Mouse (Mus musculus) hindbrain, embryonic 14.5 days (tissue): ENCODE measurements at regions not wholly inside any gene's neighbourhood (a gene's known extent, or its start where the extent isn't known, plus 50 kb on each side); places are given as distances from the start of the nearest gene placed in this dataset.
A peak's percentile ranks its signal among the peaks of the same experiment; 100 is the strongest.

Source experiments
- ATAC-seq: fragments of 200-750 bp; cut with Nextera tagmentation; 2 replicates; pipeline ENCODE4 v1.8.0; 2017; ENCODE audit warnings: moderate number of reproducible peaks, mild to moderate bottlenecking, moderate TSS enrichment, moderate library complexity; ENCODE audit not compliant: low FRiP score
- DNase-seq: peaks from one replicate; pipeline ENCODE4 v3.0.0-alpha.2; 2015; ENCODE audit warnings: low spot score
- H3K27ac ChIP-seq: fragments of 300-500 bp; sonication (generic); 2 replicates; pipeline ENCODE4 v1.5.1; 2014; ENCODE audit warnings: mild to moderate bottlenecking, moderate library complexity
- H3K27me3 ChIP-seq: fragments of 300-500 bp; sonication (generic); 2 replicates; pipeline ENCODE4 v1.6.1; 2014; ENCODE audit warnings: mild to moderate bottlenecking, low read length, mixed read lengths; ENCODE audit not compliant: control insufficient read depth, insufficient read depth
- H3K36me3 ChIP-seq: fragments of 300-500 bp; sonication (generic); replicated peaks from 2 replicates; pipeline ENCODE4 v1.6.1; 2014; ENCODE audit not compliant: control insufficient read depth, insufficient read depth
- H3K4me1 ChIP-seq: fragments of 300-500 bp; sonication (generic); replicated peaks from 2 replicates; pipeline ENCODE4 v1.6.1; 2014; ENCODE audit warnings: antibody characterized with exemption, low read length, mixed read lengths; ENCODE audit not compliant: control insufficient read depth, insufficient read depth
- H3K4me2 ChIP-seq: fragments of 300-500 bp; sonication (generic); replicated peaks from 2 replicates; pipeline ENCODE4 v1.6.1; 2014; ENCODE audit warnings: mild to moderate bottlenecking, moderate library complexity
- H3K4me3 ChIP-seq: fragments of 300-500 bp; sonication (generic); replicated peaks from 2 replicates; pipeline ENCODE4 v1.5.1; 2014; ENCODE audit warnings: mild to moderate bottlenecking, low read length
- H3K9ac ChIP-seq: fragments of 300-500 bp; sonication (generic); 2 replicates; pipeline ENCODE4 v1.6.1; 2014
- H3K9me3 ChIP-seq: fragments of 300-500 bp; sonication (generic); 2 replicates; pipeline ENCODE4 v1.6.1; 2016; ENCODE audit warnings: low read length; ENCODE audit not compliant: control insufficient read depth
- WGBS: fragments of 180-500 bp; shearing (Covaris S2); extraction: QIAGEN DNeasy Blood & Tissue Kit; methylation state at CpG from one replicate; pipeline ENCODE4 v1.1.7; 2014; 5-methylcytosine and 5-hydroxymethylcytosine counted together

- DNase-seq (no peak), ATAC-seq (no peak)
- no peaks in the 10 kb centered on the region for H3K27me3 ChIP-seq
- no peak overlapping the region for H3K4me3 ChIP-seq
- H3K9me3 ChIP-seq, result no peaks in the 10 kb centered on the region
- H3K27ac ChIP-seq, result no peak overlapping the region
- H3K36me3 ChIP-seq, result no peaks in the 10 kb centered on the region
- no peak overlapping the region for H3K9ac ChIP-seq
- no peak overlapping the region for H3K4me2 ChIP-seq
- no peaks in the 10 kb centered on the region for H3K4me1 ChIP-seq
- WGBS, result 97% methylated on average over 1 of the region's 1 CpGs
Observed at GRCm38 (mm10) chr6:100370828-100371227, 83.5 kb upstream of the Rybp start.

- Histone ChIP-seq H3K9me3 (no peaks in the 10 kb centered on the region), H3K36me3 (no peaks in the 10 kb centered on the region), H3K4me1 (no peaks in the 10 kb centered on the region), H3K27me3 (no peaks in the 10 kb centered on the region), H3K4me3 (no peak overlapping the region), H3K9ac (no peak overlapping the region), H3K27ac (no peak overlapping the region), H3K4me2 (no peak overlapping the region)
- ATAC-seq, result no peak
- no peak for DNase-seq
- WGBS, result 91% methylated on average over 5 of the region's 5 CpGs
Observed at GRCm38 (mm10) chr6:100370358-100370757, 83.1 kb upstream of the Rybp start.

- peak; percentile 49 for DNase-seq
- H3K27me3 ChIP-seq, result no peaks in the 10 kb centered on the region
- WGBS, result 64% methylated on average over 8 of the region's 8 CpGs
Observed at GRCm38 (mm10) chr6:100366231-100366630, 78.9 kb upstream of the Rybp start.

GRCm38 (mm10) chr6:100365791-100366190 is 78.5 kb upstream of the Rybp start:
- Histone ChIP-seq H3K36me3 (no peaks in the 10 kb centered on the region), H3K9me3 (no peaks in the 10 kb centered on the region), H3K9ac (no peak overlapping the region), H3K4me2 (no peak overlapping the region), H3K4me1 (no peaks in the 10 kb centered on the region; the same call in 1 of the 2 replicates), H3K27me3 (no peaks in the 10 kb centered on the region), H3K4me3 (no peak overlapping the region), H3K27ac (no peak overlapping the region)
- no peak for DNase-seq
- WGBS, result 89% methylated on average over 4 of the region's 4 CpGs
- no peak for ATAC-seq

More at GRCm38 (mm10) chr6:100366231-100366630, 78.9 kb upstream of the Rybp start:
- Histone ChIP-seq H3K27ac (no peak overlapping the region), H3K36me3 (no peaks in the 10 kb centered on the region), H3K4me1 (no peaks in the 10 kb centered on the region; the same call in 1 of the 2 replicates), H3K9ac (no peak overlapping the region), H3K9me3 (no peaks in the 10 kb centered on the region), H3K4me2 (no peak overlapping the region), H3K4me3 (no peak overlapping the region)
- no peak for ATAC-seq

GRCm38 (mm10) chr6:100363683-100364082 is 76.4 kb upstream of the Rybp start:
- 59% methylated on average over 5 of the region's 5 CpGs for WGBS
- no peaks in the 10 kb centered on the region; the same call in 1 of the 2 replicates for H3K4me1 ChIP-seq
- H3K9me3 ChIP-seq, result no peaks in the 10 kb centered on the region
- no peak overlapping the region for H3K4me3 ChIP-seq
- H3K27ac ChIP-seq, result no peak overlapping the region
- H3K9ac ChIP-seq, result no peak overlapping the region
- DNase-seq (no peak), ATAC-seq (no peak)
- no peaks in the 10 kb centered on the region for H3K27me3 ChIP-seq
- H3K4me2 ChIP-seq, result no peak overlapping the region
- no peaks in the 10 kb centered on the region for H3K36me3 ChIP-seq

- Histone ChIP-seq H3K4me3 (no peak overlapping the region), H3K9ac (no peak overlapping the region), H3K4me2 (no peak overlapping the region), H3K36me3 (no peaks in the 10 kb centered on the region), H3K9me3 (no peaks in the 10 kb centered on the region), H3K27ac (no peak overlapping the region), H3K27me3 (no peaks in the 10 kb centered on the region), H3K4me1 (no peaks in the 10 kb centered on the region)
- no peak for DNase-seq
- 87% methylated on average over 11 of the region's 11 CpGs for WGBS
- ATAC-seq, result no peak
Observed at GRCm38 (mm10) chr6:100356617-100357399, 69.5 kb upstream of the Rybp start.

GRCm38 (mm10) chr6:100355858-100356257 is 68.6 kb upstream of the Rybp start:
- H3K27me3 ChIP-seq, result no peaks in the 10 kb centered on the region
- WGBS, result 75% methylated on average over 9 of the region's 9 CpGs
- H3K36me3 ChIP-seq, result no peaks in the 10 kb centered on the region
- no peak overlapping the region for H3K4me3 ChIP-seq
- ATAC-seq, result no peak
- no peaks in the 10 kb centered on the region for H3K4me1 ChIP-seq
- H3K9ac ChIP-seq, result no peak overlapping the region
- no peaks in the 10 kb centered on the region for H3K9me3 ChIP-seq
- H3K4me2 ChIP-seq, result no peak overlapping the region
- H3K27ac ChIP-seq, result no peak overlapping the region
- no peak for DNase-seq

- ATAC-seq (no peak), DNase-seq (no peak)
- H3K4me3 ChIP-seq, result no peak overlapping the region
- H3K36me3 ChIP-seq, result no peaks in the 10 kb centered on the region
- WGBS, result 75% methylated on average over 7 of the region's 7 CpGs
- no peaks in the 10 kb centered on the region for H3K4me1 ChIP-seq
- H3K9me3 ChIP-seq, result no peaks in the 10 kb centered on the region
- no peaks in the 10 kb centered on the region for H3K27me3 ChIP-seq
- H3K9ac ChIP-seq, result no peak overlapping the region
- H3K4me2 ChIP-seq, result no peak overlapping the region
- no peak overlapping the region for H3K27ac ChIP-seq
Observed at GRCm38 (mm10) chr6:100347481-100347880, 60.2 kb upstream of the Rybp start.

GRCm38 (mm10) chr6:100345073-100345472 is 57.8 kb upstream of the Rybp start:
- Histone ChIP-seq H3K4me1 (no peaks in the 10 kb centered on the region), H3K4me3 (no peak overlapping the region)

More at GRCm38 (mm10) chr6:100345073-100345472, 57.8 kb upstream of the Rybp start:
- H3K27me3 ChIP-seq, result no peaks in the 10 kb centered on the region
- 84% methylated on average over 3 of the region's 3 CpGs for WGBS
- H3K9me3 ChIP-seq, result no peaks in the 10 kb centered on the region
- no peak overlapping the region for H3K4me2 ChIP-seq
- no peaks in the 10 kb centered on the region for H3K36me3 ChIP-seq
- no peak for ATAC-seq
- DNase-seq, result no peak
- H3K27ac ChIP-seq, result no peak overlapping the region
- H3K9ac ChIP-seq, result no peak overlapping the region
